Mouse (Mus musculus) heart, embryonic 14.5 days (tissue): ENCODE measurements around the gene Mrpl41. TPM values are rescaled to one million over a fixed set of nuclear protein-coding genes. Genes with fewer than 3 reads are reported as not detected.

Source experiments
- microRNA-seq: library from miRNA; unstranded; fragments of <30 nt; microRNA quantifications from one replicate; pipeline ENCODE4, GENCODE M21; 2016
- polyA plus RNA-seq: library from polyadenylated mRNA; unstranded; fragments of >200 nt; fragmentation: Nextera tagmentation; extraction: Ambion mirVana; gene quantifications from 2 replicates; pipeline ENCODE4 v1.2.1, GENCODE M21; 2014

Gene Mrpl41
- polyA plus RNA-seq, 1 experiment from 2014 or later: 137 TPM

Small RNA genes within 50 kb of the gene (microRNA-seq; reads per million reads assigned to microRNA genes)
- gene Gm22875: not detected

Other genes with a start within 250 kb of the Mrpl41 start
- 0.15 and 0.28 TPM in 2 replicates for gene Cacna1b, start 211.9 kb downstream of the Mrpl41 start, polyA plus RNA-seq
- 49.7 and 53.4 TPM in 2 replicates for gene Ehmt1, start 55.5 kb downstream of the Mrpl41 start, polyA plus RNA-seq
- 11.9 and 13.8 TPM in 2 replicates for gene Arrdc1, start 39.8 kb downstream of the Mrpl41 start, polyA plus RNA-seq
- 10.6 and 11.0 TPM in 2 replicates for gene Zmynd19, start 25.3 kb downstream of the Mrpl41 start, polyA plus RNA-seq
- 15.9 and 19.3 TPM in 2 replicates for gene Dph7, start 12.7 kb downstream of the Mrpl41 start, polyA plus RNA-seq
- 13.2 and 15.1 TPM in 2 replicates for gene Pnpla7, start 935 bp upstream of the Mrpl41 start, polyA plus RNA-seq
- gene Nsmf, start 79.3 kb upstream of the Mrpl41 start, polyA plus RNA-seq: 43.2 and 48.1 TPM in 2 replicates
- gene Entpd8, start 105.2 kb upstream of the Mrpl41 start, polyA plus RNA-seq: not detected in 2 replicates
- not detected in 2 replicates for gene Noxa1, start 120.1 kb upstream of the Mrpl41 start, polyA plus RNA-seq
- 11.9 and 13.9 TPM in 2 replicates for gene Nrarp, start 205.7 kb upstream of the Mrpl41 start, polyA plus RNA-seq
- 6.5 and 8.0 TPM in 2 replicates for gene Tor4a, start 221.8 kb upstream of the Mrpl41 start, polyA plus RNA-seq
- 58.4 and 65.9 TPM in 2 replicates for gene Nelfb, start 236.4 kb upstream of the Mrpl41 start, polyA plus RNA-seq
- not detected in 2 replicates for gene Stpg3, start 239.5 kb upstream of the Mrpl41 start, polyA plus RNA-seq
- gene Fam166a, start 243.6 kb upstream of the Mrpl41 start, polyA plus RNA-seq: 0.93 TPM in 1 of 2 replicates, not detected in the other
- gene Tubb4b, start 249.6 kb upstream of the Mrpl41 start, polyA plus RNA-seq: 342 and 395 TPM in 2 replicates